Mouse (Mus musculus): ENCODE results near the gene Rps27a.
"Not testable (repeated sequence)": the region's sequence is repeated elsewhere in the genome, so short reads cannot be mapped to it uniquely, and the experiment has no call there.

Gene Rps27a

DNA sequence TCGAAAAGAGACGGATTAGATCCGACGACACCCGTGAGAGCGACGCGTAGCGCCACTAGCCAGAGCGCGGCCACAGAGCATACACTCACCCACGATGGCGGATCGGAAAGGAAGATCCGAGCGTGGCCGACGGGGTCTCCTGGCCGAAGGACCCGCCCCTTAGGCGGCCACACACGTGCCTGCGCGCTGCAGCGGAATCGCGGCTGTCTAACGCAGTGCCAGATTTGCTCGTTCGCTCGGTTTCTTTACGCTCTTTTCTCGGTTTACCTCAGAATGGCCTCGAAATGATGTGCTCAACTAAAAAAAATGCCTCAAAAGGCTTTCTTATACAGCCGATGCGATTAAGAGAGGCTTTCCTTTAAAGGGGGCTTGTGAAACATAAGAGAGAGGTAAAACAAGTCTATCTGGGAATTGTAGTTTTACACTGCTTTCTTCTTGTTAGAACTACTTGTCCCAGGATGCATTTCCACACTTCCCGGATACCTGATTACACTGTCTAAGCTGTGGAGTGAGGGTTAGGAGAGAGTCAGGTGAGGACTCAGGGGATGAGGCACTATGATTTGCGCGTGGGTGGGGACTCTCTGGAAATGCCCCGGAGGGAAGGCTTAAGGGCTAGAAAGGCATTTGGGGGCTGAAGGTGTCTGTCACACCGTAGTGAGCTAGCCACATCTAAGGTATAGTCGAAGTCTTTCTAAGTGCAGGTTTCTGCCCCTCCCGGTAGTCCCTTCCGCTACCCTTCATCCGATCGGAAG is at the start of gene Rps27a, which contains the start of gene Clhc1:
Gene Rps27a, minus strand, starts transcription at position 358 of the 752 bp plus-strand sequence.
Gene Clhc1, plus strand, starts transcription at position 199 of the 752 bp plus-strand sequence.
- peak; percentile 97 for DNase-seq (ENCODE audit: low spot score)

- DNase-seq (ENCODE audit: low spot score) = no peak
Observed at GRCm38 (mm10) chr11:29597159-29597558, 49.2 kb upstream of the Rps27a start.

DNA sequence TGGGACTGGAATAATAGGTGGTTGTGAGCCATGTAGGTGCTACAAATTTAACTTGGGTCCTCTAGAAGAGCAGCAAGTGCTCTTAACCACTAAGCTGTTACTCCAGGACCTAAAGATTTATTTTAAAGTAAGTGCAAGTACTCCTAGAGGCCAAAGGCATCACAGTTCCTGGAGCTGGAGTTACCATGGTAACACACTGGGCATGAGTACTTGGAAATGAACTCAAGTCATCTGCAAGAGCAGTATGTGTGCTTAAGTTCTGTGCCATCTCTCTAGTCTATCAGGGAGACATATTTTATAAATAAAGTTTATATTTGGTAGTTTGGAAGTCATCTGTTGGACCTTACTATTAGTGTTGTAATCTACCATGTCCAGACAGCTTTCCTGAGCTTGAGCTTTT is 47.3 kb upstream of the Rps27a start:
- DNase-seq (ENCODE audit: low spot score) = no peak

- no peak for DNase-seq (ENCODE audit: low spot score)
Observed at GRCm38 (mm10) chr11:29579610-29580009, 31.7 kb upstream of the Rps27a start.

GRCm38 (mm10) chr11:29572656-29573055 is 24.7 kb upstream of the Rps27a start:
- no peak for DNase-seq (ENCODE audit: low spot score)

DNA sequence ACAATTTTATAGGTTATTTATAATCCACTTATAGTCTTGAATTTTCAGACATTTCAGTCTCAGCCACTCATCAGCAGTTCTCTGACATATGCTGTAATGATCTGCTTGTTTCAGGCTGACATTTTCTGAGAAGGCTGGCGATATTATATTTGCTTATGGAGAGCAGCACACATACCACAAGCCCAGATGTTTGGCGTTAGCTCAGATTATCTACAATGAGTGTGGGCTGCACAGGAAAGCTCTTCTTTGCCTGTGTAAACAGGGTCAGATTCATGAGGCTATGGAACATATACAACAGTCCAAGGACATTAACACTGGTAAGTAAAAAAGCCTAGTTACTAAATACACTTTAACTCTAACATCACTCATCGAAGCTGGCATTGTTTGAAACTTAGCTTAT is 23.6 kb upstream of the Rps27a start:
- DNase-seq (ENCODE audit: low spot score) = no peak

DNA sequence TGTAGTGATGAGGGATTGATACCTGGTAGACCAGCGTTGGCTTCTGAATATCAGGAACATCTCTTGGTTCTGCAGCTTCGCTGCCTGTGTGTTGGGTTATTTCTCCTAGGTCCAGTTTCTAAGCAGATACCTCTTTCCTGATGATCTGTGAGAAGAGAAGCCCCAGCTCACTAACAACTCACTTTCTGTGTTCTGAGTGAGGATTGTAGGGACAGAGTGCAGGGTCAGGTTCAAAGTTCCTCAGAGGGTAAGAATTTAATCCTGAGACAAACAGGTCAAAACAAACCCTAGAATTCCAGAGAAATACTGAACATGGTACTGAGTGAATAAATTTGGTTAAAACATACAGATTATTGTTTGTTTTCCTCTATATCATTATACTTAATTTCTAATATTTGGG is 15.5 kb upstream of the Rps27a start:
- DNase-seq (ENCODE audit: low spot score) = no peak

DNA sequence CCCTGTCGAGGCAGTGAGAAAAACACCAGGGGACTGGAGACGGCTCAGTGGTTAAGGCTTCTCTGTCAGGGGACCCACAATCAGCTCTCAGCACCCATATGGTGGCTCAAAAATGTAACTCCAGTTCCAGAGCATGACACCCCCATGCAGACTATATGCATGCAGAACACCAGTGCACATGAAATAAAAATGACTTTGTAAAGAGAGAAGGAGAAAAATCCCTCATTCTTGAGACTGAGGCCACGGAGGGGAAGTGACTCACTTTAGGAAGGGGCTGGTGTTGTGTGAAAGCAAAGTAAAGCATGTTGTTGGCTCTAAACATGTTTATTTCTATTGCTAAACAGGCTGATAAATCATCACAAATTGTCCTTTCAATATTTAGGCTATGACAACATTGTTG is 13.1 kb upstream of the Rps27a start:
- no peak for DNase-seq (ENCODE audit: low spot score)

DNA sequence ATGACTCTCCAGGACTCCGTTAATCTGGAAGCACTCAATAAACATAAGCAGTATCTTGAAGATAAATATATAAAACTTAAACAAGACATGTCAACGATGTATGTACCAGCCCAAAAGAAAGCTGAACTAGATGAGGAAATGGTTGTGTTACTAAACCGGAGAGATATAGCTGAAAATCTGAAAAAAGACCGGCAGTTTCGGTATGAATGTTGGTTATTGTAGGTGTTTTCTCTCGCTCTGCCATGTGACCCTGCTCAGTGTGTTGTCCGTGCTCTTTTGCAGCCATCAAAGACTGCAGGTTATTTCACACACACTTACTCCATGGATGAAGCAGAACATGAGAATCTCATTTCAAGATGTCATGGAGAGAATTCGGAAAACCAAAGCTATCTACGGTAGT is 12.5 kb upstream of the Rps27a start:
- no peak for DNase-seq (ENCODE audit: low spot score)

DNA sequence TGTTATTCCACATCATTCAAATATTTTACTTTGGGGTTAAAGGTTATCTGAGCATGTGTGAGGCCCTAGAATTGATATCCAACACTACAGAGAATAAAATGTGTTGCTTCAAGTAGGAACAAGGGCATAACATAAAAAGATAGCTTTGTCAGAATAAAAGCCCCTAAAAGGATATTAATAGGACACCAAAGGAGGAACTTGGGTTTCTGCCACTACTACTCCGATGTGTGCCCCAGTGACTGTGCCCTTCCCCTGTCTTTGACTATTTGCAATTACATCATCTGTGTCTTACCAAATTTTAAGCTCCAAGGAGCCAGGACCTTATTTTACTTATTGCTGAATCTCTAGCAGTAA is 1.5 kb upstream of the Rps27a start:
- DNase-seq (ENCODE audit: low spot score) = no peak

DNA sequence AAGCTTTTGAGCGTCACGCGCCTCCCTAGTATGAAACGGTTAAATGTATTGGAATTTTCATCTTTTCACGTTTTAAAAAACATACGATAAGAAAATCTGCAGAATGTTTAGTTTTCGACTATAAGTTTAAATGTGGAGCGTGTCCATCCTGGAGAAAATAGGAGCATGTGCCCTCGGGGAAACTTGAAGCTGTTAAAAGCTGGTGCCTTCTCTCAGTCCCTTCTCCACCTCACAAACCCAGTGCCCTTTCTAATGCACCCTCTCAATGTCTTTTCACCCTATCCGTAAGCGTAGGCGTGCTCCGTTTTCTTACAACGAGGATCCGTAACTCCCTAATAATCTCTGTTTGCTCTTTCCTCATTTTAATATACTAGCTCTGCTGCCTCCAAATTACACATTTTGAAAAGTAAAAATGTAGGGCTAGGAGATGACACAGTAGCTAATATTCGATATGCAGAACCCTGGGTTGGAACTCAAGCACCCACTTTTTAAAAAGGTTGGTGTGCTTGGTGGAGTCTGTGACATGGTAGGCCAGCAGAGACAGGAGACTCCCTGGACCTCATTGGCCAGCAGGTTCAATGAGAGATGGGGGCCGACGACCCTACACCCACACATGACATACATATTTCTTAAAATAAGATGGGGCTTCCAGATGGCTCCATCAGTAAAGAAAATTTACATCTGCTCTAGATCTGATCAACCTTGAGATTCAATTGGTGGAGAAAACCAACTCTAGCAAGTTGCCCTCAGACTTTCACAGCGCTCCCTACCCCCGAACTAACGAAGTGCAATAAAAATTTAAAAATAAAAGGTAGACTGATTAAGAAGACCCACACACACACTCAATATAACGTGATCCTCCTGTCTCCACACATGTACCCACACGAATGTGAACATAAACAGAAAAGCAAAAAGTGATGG is 855 bp upstream of the Rps27a start:
- DNase-seq (ENCODE audit: low spot score) = no peak

DNA sequence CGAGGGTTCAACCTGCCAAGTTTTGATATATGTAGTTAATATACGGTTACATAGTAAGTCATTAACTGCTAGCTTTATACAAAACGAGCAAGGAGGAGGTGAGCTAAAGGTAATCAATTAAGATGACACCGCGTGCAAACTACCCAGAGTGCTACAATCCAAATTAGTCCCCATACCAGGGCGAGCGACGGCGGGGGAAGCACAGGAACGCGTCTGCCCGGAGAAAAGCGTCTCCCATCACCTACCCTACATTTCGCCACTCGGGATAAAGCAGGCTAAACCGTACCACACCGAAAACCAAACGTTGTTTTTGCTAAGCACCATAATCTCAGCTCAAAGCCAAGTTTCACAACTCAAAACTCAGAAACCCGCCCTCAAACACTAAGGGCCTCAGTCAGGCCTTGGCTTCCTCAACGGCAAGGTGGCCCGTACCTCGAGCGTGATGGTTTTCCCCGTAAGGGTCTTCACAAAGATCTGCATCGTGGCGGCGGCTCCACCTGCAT is 609 bp downstream of the Rps27a start:
- no peak for DNase-seq (ENCODE audit: low spot score)

DNA sequence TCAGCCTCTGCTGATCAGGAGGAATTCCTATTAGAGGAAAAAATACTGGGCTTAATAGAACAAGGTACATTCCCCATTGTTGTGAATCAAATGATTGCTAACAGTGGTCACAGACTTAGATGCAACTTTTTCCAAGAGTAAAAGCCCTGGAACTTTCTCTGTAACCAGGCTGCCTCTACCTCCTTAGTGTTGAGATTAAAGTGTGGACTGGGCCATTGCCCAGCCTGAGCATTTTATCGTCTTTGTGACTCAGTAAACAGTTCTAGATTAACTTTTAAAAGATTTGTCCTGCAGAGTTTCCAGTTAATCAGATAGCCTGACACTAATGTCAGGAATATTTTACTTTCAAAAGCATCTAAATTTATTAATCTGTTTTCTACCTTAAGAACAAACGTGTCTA is 1.1 kb downstream of the Rps27a start:
- no peak for DNase-seq (ENCODE audit: low spot score)

DNA sequence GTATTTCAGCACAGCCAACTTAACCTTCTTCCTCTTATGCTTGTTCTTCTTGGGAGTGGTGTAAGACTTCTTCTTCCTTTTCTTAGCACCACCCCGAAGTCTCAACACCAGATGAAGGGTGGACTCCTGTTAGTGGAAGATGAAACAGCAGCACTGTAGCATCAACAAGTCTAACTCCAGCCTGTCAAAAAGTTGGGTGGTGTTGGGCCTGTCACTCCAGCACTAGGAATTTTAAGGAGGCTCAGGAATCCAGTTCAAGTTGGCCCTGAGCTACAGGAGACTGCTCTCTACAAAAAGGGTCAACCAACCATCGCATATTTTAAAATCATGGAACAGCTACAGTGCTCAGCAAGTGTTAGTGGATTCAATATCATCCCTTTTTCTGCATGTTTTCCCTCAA is 1.6 kb downstream of the Rps27a start:
- DNase-seq (ENCODE audit: low spot score) = not testable (repeated sequence)

GRCm38 (mm10) chr11:29545150-29545752 is 2.7 kb downstream of the Rps27a start:
- not testable (repeated sequence) for DNase-seq (ENCODE audit: low spot score)

GRCm38 (mm10) chr11:29544225-29544945 is 3.5 kb downstream of the Rps27a start:
- no peak for DNase-seq (ENCODE audit: low spot score)

DNA sequence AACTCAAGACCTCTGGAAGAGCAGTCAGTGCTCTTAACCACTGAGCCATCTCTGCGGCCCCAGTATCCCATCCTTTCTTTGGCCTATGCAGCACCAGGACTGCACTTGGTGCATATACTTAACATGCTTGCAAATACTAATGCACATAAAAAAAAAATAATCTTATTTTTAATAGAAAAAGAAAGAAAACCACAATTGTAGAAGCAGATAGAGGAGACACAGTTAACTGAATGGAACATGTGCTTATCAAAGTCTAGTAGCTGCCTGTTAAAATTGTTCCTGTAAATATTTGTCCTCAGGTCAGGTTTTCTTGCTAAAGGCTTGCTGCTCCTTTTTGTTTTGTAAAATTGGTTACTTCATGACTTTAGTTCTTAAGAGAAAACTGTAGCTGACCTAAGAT is 9.7 kb downstream of the Rps27a start:
- DNase-seq (ENCODE audit: low spot score) = no peak

DNA sequence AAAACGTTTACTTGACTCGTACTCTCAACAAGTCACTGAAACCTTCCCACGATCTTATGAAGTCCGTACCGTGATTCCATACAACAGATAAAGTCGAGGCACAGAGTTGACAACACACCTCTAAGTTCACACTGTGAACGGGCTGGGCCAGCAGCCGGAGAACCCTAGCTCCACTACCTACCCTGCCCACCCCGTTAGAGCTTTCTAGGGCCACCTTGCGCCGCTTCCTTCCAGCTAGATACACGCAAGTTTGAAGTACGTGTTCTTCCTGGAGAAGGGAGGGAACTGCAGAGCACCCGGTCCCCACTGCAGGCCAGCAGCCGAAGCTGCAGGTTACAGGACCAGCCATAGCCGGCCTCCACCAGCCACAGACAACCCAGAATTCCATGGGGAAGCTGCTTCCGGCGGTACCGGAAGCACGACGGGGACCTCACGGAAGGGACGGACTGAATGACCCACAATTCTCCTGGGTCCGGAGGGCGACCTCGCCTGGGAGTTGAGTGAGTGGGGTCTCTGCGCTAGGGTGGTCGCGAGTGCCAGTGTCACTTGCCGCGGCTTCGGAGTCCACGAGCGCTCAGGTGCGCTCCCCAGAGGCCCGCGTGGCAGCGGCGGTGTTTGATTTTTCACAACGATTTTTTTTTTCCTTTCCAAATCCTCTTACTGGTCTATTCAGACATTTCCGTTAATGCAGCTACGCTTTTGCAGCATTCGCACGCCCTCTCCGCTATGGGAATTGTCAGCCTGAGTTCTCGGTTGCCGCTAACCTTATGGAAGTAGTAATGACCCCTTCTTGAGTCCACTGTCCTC is 21.7 kb downstream of the Rps27a start, which contains the start of gene Mtif2:
Gene Mtif2, plus strand, starts transcription at position 421 of the 807 bp plus-strand sequence.
- DNase-seq (ENCODE audit: low spot score) = peak; percentile 85

- peak; percentile 95 for DNase-seq (ENCODE audit: low spot score)
Observed at GRCm38 (mm10) chr11:29514682-29515412, 33.1 kb downstream of the Rps27a start, which contains the start of gene Prorsd1. Gene Prorsd1 (minus strand): TSS chr11:29515033.

- no peak for DNase-seq (ENCODE audit: low spot score)
Observed at GRCm38 (mm10) chr11:29514325-29514681, 33.6 kb downstream of the Rps27a start.

Measured in testis, postnatal 10 days (tissue).